Mouse (Mus musculus) lung, embryonic 15.5 days (tissue): ENCODE data around the gene Sdhc. TPM values are rescaled to one million over a fixed set of nuclear protein-coding genes. Genes with fewer than 3 reads are reported as not detected.
A peak's percentile ranks its signal among the peaks of the same experiment; 100 is the strongest.

Experiments used
- ATAC-seq: fragments of 200-750 bp; cut with Nextera tagmentation; 2 replicates; pipeline ENCODE4 v1.8.0; 2017; ENCODE audit warnings: moderate number of reproducible peaks, borderline replicate concordance; ENCODE audit not compliant: low FRiP score, low TSS enrichment; ENCODE audit errors: extremely low read depth
- H3K27ac ChIP-seq: fragments of 300-500 bp; sonication (generic); 2 replicates; pipeline ENCODE4 v1.5.1; 2015; ENCODE audit warnings: moderate library complexity, mild to moderate bottlenecking, inconsistent platforms
- H3K27me3 ChIP-seq: fragments of 300-500 bp; sonication (generic); 2 replicates; pipeline ENCODE4 v1.6.1; 2015; ENCODE audit warnings: inconsistent platforms
- H3K36me3 ChIP-seq: fragments of 300-500 bp; sonication (generic); 2 replicates; pipeline ENCODE4 v1.6.1; 2015; ENCODE audit warnings: inconsistent platforms
- H3K4me1 ChIP-seq: fragments of 300-500 bp; sonication (generic); 2 replicates; pipeline ENCODE4 v1.6.1; 2015; ENCODE audit warnings: inconsistent platforms
- H3K4me2 ChIP-seq: fragments of 300-500 bp; sonication (generic); 2 replicates; pipeline ENCODE4 v1.6.1; 2015; ENCODE audit warnings: inconsistent platforms, mild to moderate bottlenecking, moderate library complexity
- H3K4me3 ChIP-seq: fragments of 300-500 bp; sonication (generic); 2 replicates; pipeline ENCODE4 v1.5.1; 2015; ENCODE audit warnings: mild to moderate bottlenecking, inconsistent platforms
- H3K9ac ChIP-seq: fragments of 300-500 bp; sonication (generic); 2 replicates; pipeline ENCODE4 v1.6.1; 2015; ENCODE audit warnings: inconsistent platforms
- H3K9me3 ChIP-seq: fragments of 300-500 bp; sonication (generic); 2 replicates; pipeline ENCODE4 v1.6.1; 2016; ENCODE audit warnings: inconsistent platforms
- WGBS: fragments of 180-500 bp; shearing (Covaris S2); methylation state at CpG from one replicate; pipeline ENCODE4 v1.1.7; 2015; 5-methylcytosine and 5-hydroxymethylcytosine counted together
- polyA plus RNA-seq: library from polyadenylated mRNA; unstranded; fragments of >200 nt; fragmentation: Nextera tagmentation; extraction: Ambion mirVana; gene quantifications from 2 replicates; pipeline ENCODE4 v1.2.1, GENCODE M21; 2015

Sdhc gene
- polyA plus RNA-seq, 1 experiment from 2014 or later = 256 TPM

DNA sequence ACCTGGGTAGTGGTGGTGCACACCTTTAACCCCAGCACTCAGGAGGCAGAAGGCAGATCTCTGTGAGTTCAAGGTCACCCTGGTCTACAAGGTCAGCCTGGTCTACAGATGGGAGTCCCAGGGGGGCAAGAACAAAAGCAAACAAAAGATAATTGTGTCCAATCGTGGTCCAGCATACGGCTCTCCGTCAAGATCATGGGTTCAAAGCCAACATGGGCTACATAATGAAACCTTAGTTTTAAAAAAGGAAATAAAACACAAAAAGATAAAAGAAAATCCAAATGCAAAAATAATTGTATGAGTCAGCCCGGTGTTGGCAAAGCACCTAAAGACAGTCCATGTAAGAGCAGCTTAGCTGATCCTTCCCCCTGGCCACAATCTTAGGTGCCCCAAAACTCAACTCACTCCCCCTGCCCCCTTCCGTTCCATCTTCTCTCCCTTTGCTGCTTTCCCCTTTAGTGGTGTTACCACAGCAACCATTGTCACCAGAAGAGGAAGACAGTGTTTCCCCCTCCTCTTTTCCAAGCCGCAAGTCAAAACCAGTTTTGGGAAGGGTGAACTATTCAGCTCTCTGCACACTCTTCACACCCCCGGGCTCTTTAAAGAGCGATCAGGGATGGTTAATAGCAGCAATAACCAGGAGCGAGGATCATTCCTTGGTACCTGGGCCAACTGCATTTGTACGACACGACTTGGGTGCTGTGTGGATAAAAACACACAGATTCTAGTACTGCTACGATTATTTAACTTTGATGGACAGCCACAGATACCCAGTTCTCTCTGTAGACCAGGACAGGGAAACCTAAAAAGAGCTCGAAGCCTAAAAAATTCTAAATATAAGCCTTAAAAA lies 37.7 kb upstream of the Sdhc start:
- peaks cover 14% of the 10 kb centered on the region for H3K4me1 ChIP-seq
- ATAC-seq = no peak
- WGBS = 72% methylated on average over 13 of the region's 13 CpGs
- no peak overlapping the region for H3K4me3 ChIP-seq
- no peak overlapping the region for H3K9ac ChIP-seq
- no peak overlapping the region for H3K4me2 ChIP-seq
- H3K27me3 ChIP-seq = peaks cover 16% of the 10 kb centered on the region
- H3K27ac ChIP-seq = no peak overlapping the region
- no peaks in the 10 kb centered on the region for H3K36me3 ChIP-seq
- no peaks in the 10 kb centered on the region for H3K9me3 ChIP-seq

DNA sequence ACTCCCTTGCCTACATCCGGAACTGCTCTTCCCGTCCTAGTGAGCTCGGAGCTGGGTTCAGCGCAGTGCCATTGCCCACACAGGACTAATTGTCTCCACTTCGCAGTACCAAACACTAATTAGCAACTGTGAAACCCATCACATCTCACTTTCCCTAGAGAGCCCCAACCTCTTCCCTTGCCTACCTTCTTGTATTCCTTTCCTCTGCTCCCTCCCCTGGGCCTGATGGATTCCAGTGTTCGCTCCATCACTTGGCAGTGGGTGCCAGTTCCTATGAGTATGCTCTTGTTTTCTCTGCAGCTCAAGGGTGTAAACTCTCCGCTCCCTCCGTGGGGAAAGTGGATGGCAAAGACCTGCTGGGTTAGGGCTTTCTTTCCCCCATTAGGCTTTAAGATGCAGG lies 35.3 kb upstream of the Sdhc start:
- no peaks in the 10 kb centered on the region for H3K9me3 ChIP-seq
- H3K4me3 ChIP-seq = no peak overlapping the region
- no peaks in the 10 kb centered on the region for H3K27me3 ChIP-seq
- no peak overlapping the region for H3K4me2 ChIP-seq
- WGBS = 56% methylated on average over 8 of the region's 8 CpGs
- no peak overlapping the region for H3K9ac ChIP-seq
- H3K36me3 ChIP-seq = no peaks in the 10 kb centered on the region
- H3K27ac ChIP-seq = no peak overlapping the region
- H3K4me1 ChIP-seq = peaks cover 14% of the 10 kb centered on the region
- no peak for ATAC-seq

DNA sequence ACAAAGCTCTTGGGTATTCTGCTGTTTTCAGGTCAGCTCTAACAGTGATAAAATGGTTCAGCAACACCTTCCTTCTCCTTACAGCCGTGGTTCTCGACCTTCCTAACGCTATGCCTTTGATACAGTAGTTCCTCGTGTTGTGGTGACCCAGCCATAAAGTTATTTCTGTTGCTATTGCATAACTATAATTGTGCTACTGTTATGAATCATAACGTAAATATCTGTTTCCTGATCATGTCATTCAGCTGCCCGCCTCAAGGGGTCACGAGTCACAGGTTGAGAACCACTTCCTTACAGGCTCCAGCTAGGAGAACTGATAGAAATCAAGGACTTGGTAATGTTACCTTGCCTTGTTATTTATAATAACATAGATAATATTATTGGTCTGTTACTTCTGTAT lies 33.9 kb upstream of the Sdhc start:
- no peak overlapping the region for H3K4me3 ChIP-seq
- no peak overlapping the region for H3K4me2 ChIP-seq
- peak overlapping the region; percentile 26; the same call in 1 of the 2 replicates for H3K27ac ChIP-seq
- H3K27me3 ChIP-seq = no peaks in the 10 kb centered on the region
- WGBS = 54% methylated on average over 7 of the region's 7 CpGs
- no peak for ATAC-seq
- peaks cover 8% of the 10 kb centered on the region for H3K4me1 ChIP-seq
- no peaks in the 10 kb centered on the region for H3K36me3 ChIP-seq
- no peaks in the 10 kb centered on the region for H3K9me3 ChIP-seq
- no peak overlapping the region for H3K9ac ChIP-seq

DNA sequence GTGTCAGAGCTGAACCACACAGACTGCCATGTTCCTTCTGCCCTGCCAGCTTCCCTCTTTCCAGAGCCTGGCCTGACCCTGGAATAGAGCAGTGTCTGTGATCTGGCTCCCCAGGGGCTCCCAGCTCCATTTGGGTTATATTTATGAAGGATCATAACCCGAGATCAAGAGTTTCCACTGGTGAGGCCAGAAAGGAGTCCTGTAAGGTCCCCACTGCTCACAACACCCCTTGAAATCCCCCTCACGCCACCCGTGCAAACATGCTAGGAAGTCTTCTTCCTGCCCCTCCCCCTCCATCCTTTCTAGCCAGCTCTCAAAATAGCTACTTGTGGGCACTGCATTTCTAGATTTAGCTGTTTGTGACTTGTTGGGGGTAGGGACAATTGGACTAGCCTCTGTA lies 33.2 kb upstream of the Sdhc start:
- Histone ChIP-seq H3K9ac (no peak overlapping the region), H3K36me3 (no peaks in the 10 kb centered on the region), H3K27ac (no peak overlapping the region), H3K9me3 (no peaks in the 10 kb centered on the region), H3K27me3 (no peaks in the 10 kb centered on the region), H3K4me3 (no peak overlapping the region), H3K4me1 (peaks cover 3% of the 10 kb centered on the region; the same call in 1 of the 2 replicates), H3K4me2 (no peak overlapping the region)
- 29% methylated on average over 3 of the region's 3 CpGs for WGBS
- no peak for ATAC-seq

DNA sequence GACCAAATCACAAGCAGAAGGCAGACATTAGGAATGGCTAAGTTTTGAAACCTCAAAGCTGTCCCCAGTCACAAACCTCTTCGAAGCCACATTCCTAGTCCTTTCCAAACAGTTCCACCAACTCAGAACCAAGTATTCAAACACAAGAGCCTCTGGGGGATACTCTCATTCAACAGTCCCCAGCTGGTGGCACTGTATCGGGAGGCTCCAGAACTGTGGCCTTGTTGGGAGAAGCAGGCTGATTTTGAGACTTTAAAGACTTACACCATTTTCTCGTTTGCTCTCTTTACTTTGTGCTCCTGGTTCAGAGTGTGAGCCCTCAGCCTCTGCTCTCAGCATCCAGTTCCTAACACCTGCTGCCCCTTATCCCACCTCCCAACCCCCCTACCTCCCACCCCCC lies 32.6 kb upstream of the Sdhc start:
- H3K4me2 ChIP-seq = no peak overlapping the region
- H3K27me3 ChIP-seq = no peaks in the 10 kb centered on the region
- no peaks in the 10 kb centered on the region for H3K9me3 ChIP-seq
- no peak for ATAC-seq
- H3K36me3 ChIP-seq = no peaks in the 10 kb centered on the region
- H3K4me1 ChIP-seq = peaks cover 3% of the 10 kb centered on the region; the same call in 1 of the 2 replicates
- H3K9ac ChIP-seq = no peak overlapping the region
- no peak overlapping the region for H3K4me3 ChIP-seq
- H3K27ac ChIP-seq = no peak overlapping the region
- WGBS = 77% methylated on average over 3 of the region's 3 CpGs

DNA sequence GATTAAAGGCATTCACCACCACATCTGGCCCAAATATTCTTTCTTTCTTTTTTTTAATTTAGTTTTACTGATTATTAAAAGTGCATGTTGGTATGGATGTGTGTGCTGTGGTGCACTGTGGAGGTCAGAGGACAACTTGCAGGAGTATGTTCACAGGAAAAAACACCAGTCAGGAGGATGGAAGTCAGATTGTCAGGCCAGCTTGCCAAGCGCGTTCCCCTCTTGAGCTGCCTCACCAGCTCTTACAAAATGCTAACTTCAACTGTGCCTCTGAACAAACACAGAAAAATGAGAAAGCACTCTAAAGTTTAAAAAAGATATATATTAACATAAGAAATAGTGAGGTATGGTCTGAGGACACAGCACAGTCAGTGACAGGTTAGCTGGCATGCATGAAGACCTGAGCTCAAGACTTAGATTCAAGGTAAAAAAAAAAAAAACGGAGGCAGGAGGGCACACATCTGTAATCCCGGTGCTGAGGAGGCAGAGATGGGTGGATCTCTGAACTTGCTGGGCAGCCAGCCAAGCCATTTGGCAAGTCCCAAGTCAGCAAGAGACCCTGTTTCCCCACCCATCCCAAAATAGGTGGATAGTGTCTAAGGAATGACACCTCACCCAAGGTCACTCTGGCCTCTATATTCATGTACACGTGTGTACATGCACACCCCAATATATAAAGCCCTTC lies 29.2 kb upstream of the Sdhc start:
- no peak overlapping the region for H3K27ac ChIP-seq
- ATAC-seq = no peak
- H3K9ac ChIP-seq = no peak overlapping the region
- H3K4me2 ChIP-seq = no peak overlapping the region
- H3K36me3 ChIP-seq = no peaks in the 10 kb centered on the region
- no peaks in the 10 kb centered on the region for H3K9me3 ChIP-seq
- WGBS = 52% methylated on average over 5 of the region's 5 CpGs
- no peaks in the 10 kb centered on the region for H3K27me3 ChIP-seq
- H3K4me1 ChIP-seq = peaks cover 3% of the 10 kb centered on the region; the same call in 1 of the 2 replicates
- no peak overlapping the region for H3K4me3 ChIP-seq

DNA sequence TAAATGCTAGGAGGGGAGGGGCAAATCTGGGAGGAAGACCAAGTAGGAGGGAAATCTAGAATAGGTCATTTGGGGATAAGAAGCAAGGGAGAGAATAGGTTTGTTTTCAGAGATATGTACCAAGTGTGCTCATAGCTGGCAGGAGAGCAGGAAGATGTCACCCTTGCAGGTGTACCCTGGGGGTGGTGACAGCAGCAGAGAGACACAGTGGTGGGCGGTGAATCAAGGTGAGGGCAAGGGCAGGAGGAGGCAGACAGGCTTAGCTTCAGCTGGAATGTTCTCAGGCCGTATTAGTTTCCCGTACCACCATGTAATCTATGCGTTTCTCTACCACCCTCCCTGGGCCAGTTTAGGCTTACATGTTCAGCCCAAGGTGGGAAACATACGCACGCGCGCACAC lies 22.4 kb upstream of the Sdhc start:
- Histone ChIP-seq H3K4me2 (no peak overlapping the region), H3K9ac (no peak overlapping the region), H3K4me1 (no peaks in the 10 kb centered on the region), H3K36me3 (no peaks in the 10 kb centered on the region), H3K9me3 (no peaks in the 10 kb centered on the region), H3K27me3 (no peaks in the 10 kb centered on the region), H3K4me3 (no peak overlapping the region), H3K27ac (no peak overlapping the region)
- ATAC-seq = no peak
- WGBS = 93% methylated on average over 8 of the region's 8 CpGs

DNA sequence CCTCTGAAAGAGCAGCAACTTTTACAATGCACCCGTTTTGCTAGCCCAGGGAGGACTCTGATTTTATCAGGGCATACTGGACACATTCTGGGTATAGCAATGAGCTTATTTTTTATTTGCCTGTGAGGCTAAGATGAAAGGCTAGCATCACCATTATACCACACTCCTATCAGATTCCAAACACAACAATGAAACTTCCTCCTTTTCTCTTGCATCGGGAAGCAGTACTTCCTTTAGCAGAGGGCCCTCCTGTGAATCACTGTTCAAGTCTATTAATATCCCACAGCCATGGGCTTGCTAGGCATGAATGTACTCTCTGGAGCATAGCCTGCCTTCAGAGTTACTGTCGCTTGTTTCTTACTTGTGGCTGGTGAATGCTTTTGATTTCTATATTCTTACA lies 20.7 kb upstream of the Sdhc start:
- WGBS = 45% methylated on average over 3 of the region's 3 CpGs

DNA sequence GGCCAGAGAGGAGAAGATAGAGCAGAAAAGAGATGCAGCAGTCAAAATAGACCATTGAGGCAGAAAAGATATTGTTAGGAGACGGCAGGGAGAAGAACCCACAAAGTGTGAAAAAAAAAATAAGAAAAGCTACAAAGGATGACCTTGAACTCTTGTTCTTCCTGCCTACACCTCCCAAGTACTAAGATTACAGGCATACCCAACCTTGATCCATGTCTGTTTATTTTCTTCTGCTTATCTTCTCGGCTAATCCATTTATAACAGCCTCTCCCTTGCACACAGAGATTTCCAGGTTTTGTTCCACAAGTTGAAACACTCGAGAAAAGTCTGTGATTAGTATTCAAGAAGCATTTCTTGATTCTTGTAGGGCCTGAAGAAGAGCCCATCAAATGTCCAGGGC lies 19.5 kb upstream of the Sdhc start:
- no peak for ATAC-seq
- Histone ChIP-seq H3K36me3 (no peaks in the 10 kb centered on the region), H3K9ac (no peak overlapping the region), H3K27ac (0 out of 2 replicates have a peak overlapping the region, but pooled peaks have one; percentile 37), H3K4me3 (no peak overlapping the region), H3K4me1 (no peaks in the 10 kb centered on the region), H3K27me3 (no peaks in the 10 kb centered on the region), H3K9me3 (no peaks in the 10 kb centered on the region), H3K4me2 (no peak overlapping the region)
- WGBS = 22% methylated on average over 3 of the region's 3 CpGs

More for the DNA sequence above, 20.7 kb upstream of the Sdhc start:
- H3K4me3 ChIP-seq = no peak overlapping the region
- no peaks in the 10 kb centered on the region for H3K36me3 ChIP-seq
- H3K4me2 ChIP-seq = no peak overlapping the region
- peak; percentile 59 for ATAC-seq
- H3K9me3 ChIP-seq = no peaks in the 10 kb centered on the region
- H3K9ac ChIP-seq = no peak overlapping the region
- no peaks in the 10 kb centered on the region for H3K27me3 ChIP-seq
- peak overlapping the region; percentile 78 for H3K27ac ChIP-seq
- H3K4me1 ChIP-seq = no peaks in the 10 kb centered on the region

DNA sequence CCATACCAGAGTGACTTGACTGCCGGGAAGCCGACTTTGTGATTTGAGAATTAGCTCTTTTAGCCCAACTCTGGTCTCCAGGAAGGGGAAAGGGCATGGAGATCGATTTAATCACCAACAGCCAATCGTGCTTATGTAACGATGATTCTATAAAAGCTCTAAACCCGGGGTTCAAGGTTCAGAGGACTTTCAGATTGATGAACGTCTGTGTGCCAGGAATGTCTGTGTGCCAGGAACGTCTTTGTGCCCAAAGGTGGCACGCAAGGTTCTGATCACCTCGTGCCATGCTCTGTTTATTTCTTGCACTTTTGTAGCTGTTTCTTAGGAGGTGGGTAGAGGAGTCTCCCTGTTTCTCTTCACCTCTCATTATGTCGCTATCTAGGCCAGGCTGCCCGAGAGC lies 18.5 kb upstream of the Sdhc start:
- Histone ChIP-seq H3K4me1 (no peaks in the 10 kb centered on the region), H3K36me3 (no peaks in the 10 kb centered on the region), H3K4me2 (no peak overlapping the region), H3K9me3 (no peaks in the 10 kb centered on the region), H3K27ac (no peak overlapping the region), H3K27me3 (no peaks in the 10 kb centered on the region), H3K9ac (no peak overlapping the region), H3K4me3 (no peak overlapping the region)
- WGBS = 80% methylated on average over 12 of the region's 12 CpGs
- ATAC-seq = no peak

DNA sequence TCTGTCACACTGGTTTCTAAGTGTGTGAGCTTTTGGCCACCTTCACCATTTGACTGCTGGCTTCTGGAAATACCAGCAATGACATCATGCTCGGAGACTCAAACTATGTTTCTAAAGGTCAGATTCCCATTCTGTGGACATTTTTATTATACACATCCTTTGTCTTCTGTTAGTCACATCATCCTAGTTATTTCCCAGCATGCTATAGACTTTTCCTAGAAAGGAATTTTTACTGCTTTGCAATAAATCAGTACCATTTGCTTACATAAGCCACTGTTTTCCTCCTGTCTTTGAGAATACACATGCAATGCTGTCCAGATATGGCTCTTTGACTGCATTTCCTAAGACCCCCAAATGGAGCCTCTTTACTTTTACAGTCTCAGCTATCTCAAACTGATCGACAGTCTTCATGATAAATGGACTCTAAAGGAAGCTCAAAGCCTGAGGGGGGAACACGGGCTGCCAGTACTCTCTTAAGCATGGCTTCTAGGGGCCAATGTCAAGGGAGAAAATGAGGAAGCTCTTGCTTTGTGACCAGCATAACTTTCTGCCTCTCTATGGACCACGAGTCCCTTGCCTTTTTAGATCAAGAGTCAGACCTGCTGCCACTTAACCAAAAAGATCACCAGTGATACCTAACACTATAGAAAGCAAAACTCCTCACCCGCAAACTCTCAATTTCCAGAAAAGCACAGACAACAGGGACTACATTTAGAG lies 15.4 kb upstream of the Sdhc start:
- 58% methylated on average over 5 of the region's 5 CpGs for WGBS

DNA sequence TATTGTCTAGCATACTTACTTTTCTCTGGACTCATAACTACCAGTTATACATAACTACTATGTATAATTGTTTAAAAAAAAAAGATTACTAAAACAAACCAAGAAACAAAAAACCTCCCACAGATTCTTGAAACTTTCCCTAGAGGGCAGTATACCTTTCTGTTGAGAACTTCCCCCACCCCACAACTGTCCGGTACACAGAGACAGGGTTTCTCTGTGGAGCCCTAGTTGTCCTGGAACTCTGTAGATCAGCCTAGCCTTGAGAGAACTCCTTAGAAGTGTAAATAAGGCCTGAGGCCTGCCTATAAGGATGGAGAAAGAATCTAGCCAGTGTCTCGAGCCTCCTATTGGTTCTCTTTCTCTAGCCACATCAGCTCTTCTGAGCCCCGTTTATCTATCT lies 13.9 kb upstream of the Sdhc start:
- Histone ChIP-seq H3K27me3 (peaks cover 2% of the 10 kb centered on the region; the same call in 1 of the 2 replicates), H3K4me1 (0 out of 2 replicates have a peak, but pooled peaks cover 8% of the 10 kb centered on the region), H3K4me2 (no peak overlapping the region), H3K9ac (no peak overlapping the region), H3K4me3 (no peak overlapping the region), H3K27ac (no peak overlapping the region), H3K36me3 (no peaks in the 10 kb centered on the region), H3K9me3 (no peaks in the 10 kb centered on the region)
- 36% methylated on average over 3 of the region's 3 CpGs for WGBS
- no peak for ATAC-seq

More for the DNA sequence above, 15.4 kb upstream of the Sdhc start:
- no peak for ATAC-seq
- Histone ChIP-seq H3K36me3 (no peaks in the 10 kb centered on the region), H3K27ac (no peak overlapping the region), H3K4me1 (no peaks in the 10 kb centered on the region), H3K9ac (no peak overlapping the region), H3K9me3 (no peaks in the 10 kb centered on the region), H3K27me3 (no peaks in the 10 kb centered on the region), H3K4me3 (no peak overlapping the region), H3K4me2 (no peak overlapping the region)
